Mouse (Mus musculus): ENCODE measurements around the gene Afdn. TPM values are rescaled to one million over a fixed set of nuclear protein-coding genes. Genes with fewer than 3 reads are reported as not detected.

Afdn gene
- polyA plus RNA-seq, 1 experiment from 2014 or later, result 82.9 TPM

DNA sequence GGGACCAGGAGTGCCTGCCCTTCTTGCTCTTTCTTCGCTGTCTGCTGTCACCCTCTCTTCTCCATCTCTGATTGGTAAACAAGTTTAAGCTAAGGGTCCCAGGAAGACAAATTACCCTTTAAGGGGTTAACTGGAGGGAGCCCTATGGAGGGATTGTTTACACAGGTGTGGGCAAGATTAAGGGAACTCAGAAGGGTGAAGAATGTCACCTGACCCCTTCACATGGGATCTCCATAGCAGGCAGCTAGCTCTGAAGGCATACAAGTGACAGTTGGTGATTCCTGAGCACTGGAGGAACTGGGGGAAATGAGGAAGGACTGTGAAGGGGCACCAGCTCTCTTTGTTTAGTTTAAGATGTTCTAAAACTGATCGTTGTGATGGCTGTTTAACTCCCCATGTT lies 18.0 kb upstream of the Afdn start:
- 0 out of 2 replicates have a peak overlapping the region, but pooled peaks have one; percentile 53 for H3K27ac ChIP-seq
- H3K4me1 ChIP-seq, result peaks cover 62% of the 10 kb centered on the region
- H3K27me3 ChIP-seq (ENCODE audit: poor library complexity, severe bottlenecking), result no peaks in the 10 kb centered on the region
- H3K36me3 ChIP-seq (replicated peaks), result no peaks in the 10 kb centered on the region
- no peak for DNase-seq (ENCODE audit: extremely low spot score, low spot score)
- no peaks in the 10 kb centered on the region for H3K9me3 ChIP-seq
- WGBS, result 52% methylated on average over 2 of the region's 2 CpGs
- no peak overlapping the region for H3K4me3 ChIP-seq

DNA sequence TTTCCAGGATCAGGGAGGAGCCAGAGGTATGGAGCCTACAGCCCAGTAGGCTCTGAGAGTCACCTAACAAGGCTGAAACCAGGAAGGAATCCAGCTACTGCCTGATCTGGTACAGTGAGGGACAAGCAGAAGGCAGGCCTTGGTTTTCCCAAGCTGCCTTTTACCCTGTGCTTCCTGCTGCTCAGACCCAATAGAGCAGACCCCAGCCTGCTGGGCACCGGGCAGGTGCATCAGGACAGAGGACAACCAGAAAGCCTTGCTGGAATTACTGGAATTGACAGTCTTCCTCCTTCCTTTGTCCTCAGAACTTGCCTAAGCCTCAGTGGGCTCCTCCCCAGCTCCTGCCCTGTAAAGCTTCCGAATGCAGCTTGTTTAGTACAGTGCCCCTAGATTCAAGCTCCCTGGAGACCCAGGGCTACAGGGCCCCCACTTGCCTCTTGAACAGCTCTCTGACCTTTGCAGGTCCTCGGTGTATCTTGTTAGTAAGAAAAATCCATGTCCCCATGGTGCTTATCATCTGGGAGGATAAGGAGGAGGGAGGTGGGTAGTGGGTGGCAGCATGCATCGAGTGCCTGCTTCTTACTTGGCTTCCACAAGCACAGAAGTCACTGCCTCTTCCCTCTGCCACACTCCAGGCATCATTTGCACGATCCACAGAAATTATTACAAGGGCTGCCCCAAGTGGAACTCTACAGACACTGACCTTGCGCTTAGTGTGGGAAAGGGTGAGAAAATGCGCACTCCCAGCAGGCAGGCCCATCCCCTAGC lies 17.2 kb upstream of the Afdn start:
- no peak for DNase-seq (ENCODE audit: extremely low spot score, low spot score)
- Histone ChIP-seq H3K9me3 (no peaks in the 10 kb centered on the region), H3K27me3 (ENCODE audit: poor library complexity, severe bottlenecking) (no peaks in the 10 kb centered on the region), H3K36me3 (replicated peaks) (no peaks in the 10 kb centered on the region), H3K27ac (peak overlapping the region; percentile 64), H3K4me3 (no peak overlapping the region), H3K4me1 (peaks cover 57% of the 10 kb centered on the region)
- 44% methylated on average over 7 of the region's 7 CpGs for WGBS

DNA sequence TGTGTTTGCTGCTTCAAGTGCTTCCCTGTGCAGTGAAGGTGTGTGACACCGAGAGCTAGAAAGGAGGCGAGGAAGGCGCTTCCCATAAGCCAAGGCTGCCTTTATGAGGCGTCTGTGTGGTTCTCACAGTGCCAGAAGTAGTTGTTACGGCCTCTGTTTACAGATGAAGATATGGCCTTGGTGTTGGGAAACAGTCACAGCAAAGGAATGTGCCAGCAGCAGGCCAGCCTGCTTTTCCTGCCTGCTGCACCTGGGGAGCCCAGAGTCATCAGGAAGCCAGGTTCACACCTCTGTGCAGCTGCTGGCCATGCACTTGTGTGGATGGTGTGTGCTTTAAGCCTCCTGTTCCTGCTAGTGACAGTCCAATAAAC lies 16.6 kb upstream of the Afdn start:
- 52% methylated on average over 5 of the region's 5 CpGs for WGBS
- no peaks in the 10 kb centered on the region for H3K9me3 ChIP-seq

DNA sequence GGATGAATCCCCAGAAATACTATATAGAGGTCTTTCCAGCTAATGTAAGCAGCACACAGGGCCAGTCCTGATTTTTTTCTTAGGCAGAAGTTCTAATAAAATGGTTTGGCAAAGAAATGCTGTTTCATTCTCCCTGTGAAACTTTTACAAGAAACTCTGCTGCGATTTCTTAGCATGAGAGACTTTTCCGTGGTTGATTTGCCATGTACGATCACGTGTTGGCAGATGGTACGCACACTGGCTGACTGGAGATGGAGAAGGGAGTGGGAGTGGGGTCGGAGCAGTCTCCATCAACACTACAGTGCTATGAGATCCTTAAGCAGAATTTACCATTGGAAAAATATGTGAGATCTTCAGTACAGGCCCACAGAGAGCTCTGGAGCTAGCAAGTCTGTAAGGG lies 16.1 kb upstream of the Afdn start:
- DNase-seq (ENCODE audit: extremely low spot score, low spot score), result no peak
- Histone ChIP-seq H3K4me3 (no peak overlapping the region), H3K9me3 (no peaks in the 10 kb centered on the region), H3K27me3 (ENCODE audit: poor library complexity, severe bottlenecking) (no peaks in the 10 kb centered on the region), H3K36me3 (replicated peaks) (no peaks in the 10 kb centered on the region), H3K27ac (no peak overlapping the region), H3K4me1 (peaks cover 50% of the 10 kb centered on the region)
- WGBS, result 91% methylated on average over 6 of the region's 6 CpGs

More for the DNA sequence above, 16.6 kb upstream of the Afdn start:
- peaks cover 51% of the 10 kb centered on the region for H3K4me1 ChIP-seq
- H3K27ac ChIP-seq, result peak overlapping the region; percentile 64; the same call in 1 of the 2 replicates
- no peak overlapping the region for H3K4me3 ChIP-seq
- H3K36me3 ChIP-seq (replicated peaks), result no peaks in the 10 kb centered on the region
- H3K27me3 ChIP-seq (ENCODE audit: poor library complexity, severe bottlenecking), result no peaks in the 10 kb centered on the region
- DNase-seq (ENCODE audit: extremely low spot score, low spot score), result no peak

DNA sequence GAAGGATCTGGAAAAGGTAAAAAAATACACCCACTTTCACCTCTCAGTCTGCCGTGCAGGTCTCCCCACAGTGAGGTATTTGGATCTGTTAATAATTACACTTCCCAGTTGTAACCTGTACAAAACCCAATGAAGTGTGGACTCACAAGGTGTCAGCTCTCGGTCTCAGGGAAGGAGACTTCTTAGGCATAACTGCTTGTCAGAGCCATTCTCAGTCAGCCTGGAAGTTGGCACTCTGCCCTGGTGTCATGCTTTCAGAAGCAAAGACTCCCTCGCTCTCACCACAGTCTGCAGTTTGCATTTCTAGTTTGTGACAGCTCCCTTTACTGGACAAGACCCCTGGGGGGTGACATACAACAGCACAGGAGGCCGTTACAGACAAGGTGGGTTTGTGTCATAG lies 15.5 kb upstream of the Afdn start:
- Histone ChIP-seq H3K27me3 (ENCODE audit: poor library complexity, severe bottlenecking) (no peaks in the 10 kb centered on the region), H3K27ac (no peak overlapping the region), H3K4me1 (peaks cover 50% of the 10 kb centered on the region), H3K9me3 (no peaks in the 10 kb centered on the region), H3K4me3 (no peak overlapping the region), H3K36me3 (replicated peaks) (no peaks in the 10 kb centered on the region)
- WGBS, result 89% methylated on average over 4 of the region's 4 CpGs
- DNase-seq (ENCODE audit: extremely low spot score, low spot score), result no peak

DNA sequence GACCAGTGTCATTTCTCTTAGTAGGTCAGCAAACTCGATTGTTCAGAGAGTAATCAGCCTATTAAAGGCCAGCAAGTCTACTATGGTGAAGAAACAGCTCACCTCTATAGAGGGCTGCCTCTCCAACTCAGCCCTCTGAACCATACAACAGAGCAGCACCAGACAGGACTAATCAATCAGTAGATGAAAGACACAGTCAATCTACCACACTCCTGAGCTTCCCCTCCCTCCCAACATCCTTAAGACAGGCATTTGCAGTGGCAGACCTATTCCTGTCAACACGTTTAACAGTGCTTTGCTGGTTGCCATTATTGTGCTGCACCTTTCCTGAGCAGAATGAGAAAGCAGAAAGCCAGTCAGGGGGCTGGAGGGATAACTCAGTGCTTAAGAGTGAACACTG lies 15.0 kb upstream of the Afdn start:
- H3K9me3 ChIP-seq, result no peaks in the 10 kb centered on the region
- DNase-seq (ENCODE audit: extremely low spot score, low spot score), result peak; percentile 12
- peaks cover 45% of the 10 kb centered on the region for H3K4me1 ChIP-seq
- no peak overlapping the region for H3K4me3 ChIP-seq
- 72% methylated on average over 2 of the region's 2 CpGs for WGBS
- H3K27me3 ChIP-seq (ENCODE audit: poor library complexity, severe bottlenecking), result no peaks in the 10 kb centered on the region
- no peaks in the 10 kb centered on the region for H3K36me3 ChIP-seq (replicated peaks)
- no peak overlapping the region for H3K27ac ChIP-seq

DNA sequence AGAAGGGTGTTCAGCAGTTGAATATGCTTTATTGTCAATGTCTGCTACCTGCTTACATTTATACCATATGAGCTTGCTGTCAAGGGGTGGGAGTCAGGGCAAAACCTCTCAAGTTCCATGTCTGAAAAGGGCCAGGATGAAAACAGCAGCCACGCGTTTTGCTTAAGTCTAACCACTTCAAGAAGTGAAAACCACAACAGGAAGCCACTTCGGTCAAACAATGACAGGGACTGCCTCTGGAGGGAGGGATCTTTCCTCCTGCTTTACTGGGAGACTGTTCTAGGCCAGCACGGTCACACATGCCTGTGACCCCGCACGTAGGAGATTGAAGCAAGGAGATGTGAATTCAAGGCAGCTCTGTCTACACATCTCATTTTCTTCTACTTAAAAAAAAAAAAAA lies 14.0 kb upstream of the Afdn start:
- DNase-seq (ENCODE audit: extremely low spot score, low spot score), result peak; percentile 9
- no peaks in the 10 kb centered on the region for H3K36me3 ChIP-seq (replicated peaks)
- H3K27me3 ChIP-seq (ENCODE audit: poor library complexity, severe bottlenecking), result no peaks in the 10 kb centered on the region
- no peak overlapping the region for H3K4me3 ChIP-seq
- peaks cover 36% of the 10 kb centered on the region for H3K4me1 ChIP-seq
- WGBS, result 74% methylated on average over 6 of the region's 6 CpGs
- H3K27ac ChIP-seq, result no peak overlapping the region
- H3K9me3 ChIP-seq, result no peaks in the 10 kb centered on the region

DNA sequence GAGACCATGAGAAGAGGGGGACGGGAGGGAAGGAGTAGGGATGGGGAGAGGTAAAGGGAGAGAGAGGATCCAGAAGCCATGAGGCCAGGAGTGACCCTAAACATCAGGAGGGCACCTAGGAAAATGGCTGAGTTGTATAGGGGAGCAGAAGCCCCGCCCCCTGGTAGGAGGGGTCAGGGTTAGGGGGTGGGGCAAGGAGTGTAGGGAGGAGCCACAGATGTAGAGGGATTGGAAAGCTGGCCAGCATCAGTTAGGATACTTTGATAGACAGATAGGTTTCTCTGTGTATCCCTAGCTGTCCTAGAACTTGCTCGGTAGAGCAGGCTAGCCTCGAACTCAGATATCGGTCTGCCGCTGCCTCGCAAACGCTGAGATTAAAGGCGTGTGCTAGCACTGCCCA lies 12.7 kb upstream of the Afdn start:
- Histone ChIP-seq H3K27me3 (ENCODE audit: poor library complexity, severe bottlenecking) (no peaks in the 10 kb centered on the region), H3K9me3 (no peaks in the 10 kb centered on the region), H3K4me1 (peaks cover 23% of the 10 kb centered on the region), H3K4me3 (no peak overlapping the region), H3K36me3 (replicated peaks) (no peaks in the 10 kb centered on the region), H3K27ac (no peak overlapping the region)
- peak; percentile 9 for DNase-seq (ENCODE audit: extremely low spot score, low spot score)
- 89% methylated on average over 9 of the region's 9 CpGs for WGBS

DNA sequence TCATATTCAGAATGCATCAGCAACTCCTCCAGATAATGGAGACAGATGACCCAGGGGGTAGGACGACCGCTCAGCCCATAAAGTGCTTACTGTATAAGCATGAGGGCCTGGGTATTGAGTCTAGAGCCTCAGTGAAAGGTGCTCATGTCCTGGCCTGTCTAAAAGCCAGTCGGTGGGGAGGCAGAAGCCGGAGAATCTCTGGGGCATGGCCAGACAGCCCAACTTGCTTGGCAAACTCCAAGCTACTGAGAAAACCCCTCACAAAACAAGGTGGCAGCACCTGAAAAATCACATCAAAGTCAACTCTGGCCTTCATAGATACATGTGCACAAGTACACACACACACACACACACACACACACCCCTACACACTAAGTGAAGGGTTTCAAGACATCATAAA lies 11.3 kb upstream of the Afdn start:
- Histone ChIP-seq H3K4me3 (no peak overlapping the region), H3K9me3 (no peaks in the 10 kb centered on the region), H3K27ac (no peak overlapping the region), H3K36me3 (replicated peaks) (no peaks in the 10 kb centered on the region), H3K4me1 (peaks cover 10% of the 10 kb centered on the region; the same call in 1 of the 2 replicates), H3K27me3 (ENCODE audit: poor library complexity, severe bottlenecking) (no peaks in the 10 kb centered on the region)
- peak; percentile 13 for DNase-seq (ENCODE audit: extremely low spot score, low spot score)
- WGBS, result 95% methylated on average over 4 of the region's 4 CpGs

DNA sequence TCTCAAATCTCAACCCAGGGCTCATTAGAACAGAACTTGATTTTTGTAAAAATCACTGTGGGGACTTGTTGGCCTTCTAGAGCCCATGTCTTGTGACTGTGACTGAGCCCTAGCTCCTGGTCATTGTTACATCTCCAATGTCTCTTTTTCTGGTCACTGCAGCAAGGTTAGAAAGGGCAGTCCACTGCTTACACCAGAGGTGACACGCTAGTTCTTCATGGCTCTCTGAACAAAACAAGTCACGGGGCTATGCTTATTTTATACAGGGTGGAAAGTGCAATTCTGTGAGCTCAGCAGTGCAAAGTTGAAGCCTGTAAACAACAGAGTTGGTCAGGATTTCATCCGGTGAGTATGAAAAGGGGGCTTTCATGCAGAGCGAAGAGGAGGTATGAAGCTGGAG lies 6.4 kb upstream of the Afdn start:
- no peak for DNase-seq (ENCODE audit: extremely low spot score, low spot score)
- Histone ChIP-seq H3K27me3 (ENCODE audit: poor library complexity, severe bottlenecking) (no peaks in the 10 kb centered on the region), H3K36me3 (replicated peaks) (no peaks in the 10 kb centered on the region), H3K4me3 (no peak overlapping the region), H3K4me1 (peaks cover 23% of the 10 kb centered on the region), H3K27ac (no peak overlapping the region), H3K9me3 (no peaks in the 10 kb centered on the region)
- 85% methylated on average over 4 of the region's 4 CpGs for WGBS

DNA sequence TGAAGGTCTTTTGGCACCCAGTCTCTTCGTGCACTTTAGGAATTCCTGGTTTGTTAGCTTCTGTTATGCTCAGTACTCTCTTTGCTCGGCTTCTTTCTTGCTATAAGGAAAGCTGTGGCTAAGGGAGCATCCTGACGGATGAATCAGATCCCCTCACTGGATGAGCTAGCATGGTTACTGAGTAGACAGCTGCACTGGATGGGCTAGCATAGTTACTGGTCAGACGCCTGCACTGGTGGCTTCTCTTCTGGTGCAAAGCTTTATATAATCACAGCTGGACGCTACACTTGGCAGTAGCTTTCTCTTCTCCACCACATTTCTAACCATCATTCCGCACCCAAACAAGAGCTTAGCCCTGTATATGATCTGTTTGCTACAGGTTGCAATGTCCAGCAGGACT lies 5.4 kb upstream of the Afdn start:
- 76% methylated on average over 6 of the region's 6 CpGs for WGBS
- DNase-seq (ENCODE audit: extremely low spot score, low spot score), result no peak
- no peak overlapping the region for H3K27ac ChIP-seq
- H3K4me3 ChIP-seq, result no peak overlapping the region
- no peaks in the 10 kb centered on the region for H3K9me3 ChIP-seq
- H3K4me1 ChIP-seq, result peaks cover 30% of the 10 kb centered on the region
- no peaks in the 10 kb centered on the region for H3K27me3 ChIP-seq (ENCODE audit: poor library complexity, severe bottlenecking)
- no peaks in the 10 kb centered on the region for H3K36me3 ChIP-seq (replicated peaks)

DNA sequence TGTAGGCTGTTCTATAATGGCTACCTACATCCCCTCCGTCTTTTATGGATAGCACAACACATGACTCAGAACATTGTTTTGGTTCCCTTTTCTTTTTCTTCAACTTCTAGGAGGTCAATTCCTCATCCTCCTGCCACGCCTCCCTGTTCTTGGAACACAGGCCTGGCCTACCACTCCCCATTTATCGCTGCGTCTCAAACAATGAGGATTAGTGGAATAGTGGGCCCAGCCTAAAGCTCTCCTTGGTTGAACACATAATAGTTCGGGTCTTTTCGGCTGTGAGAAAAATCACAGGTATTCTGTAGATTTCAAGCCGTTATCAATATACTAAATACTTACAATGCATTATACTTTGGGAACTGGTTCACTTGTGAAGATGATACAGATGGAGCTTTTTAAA lies 1.8 kb upstream of the Afdn start:
- Histone ChIP-seq H3K27ac (peak overlapping the region; percentile 95), H3K4me3 (peak overlapping the region; percentile 98)
- no peak for DNase-seq (ENCODE audit: extremely low spot score, low spot score)

DNA sequence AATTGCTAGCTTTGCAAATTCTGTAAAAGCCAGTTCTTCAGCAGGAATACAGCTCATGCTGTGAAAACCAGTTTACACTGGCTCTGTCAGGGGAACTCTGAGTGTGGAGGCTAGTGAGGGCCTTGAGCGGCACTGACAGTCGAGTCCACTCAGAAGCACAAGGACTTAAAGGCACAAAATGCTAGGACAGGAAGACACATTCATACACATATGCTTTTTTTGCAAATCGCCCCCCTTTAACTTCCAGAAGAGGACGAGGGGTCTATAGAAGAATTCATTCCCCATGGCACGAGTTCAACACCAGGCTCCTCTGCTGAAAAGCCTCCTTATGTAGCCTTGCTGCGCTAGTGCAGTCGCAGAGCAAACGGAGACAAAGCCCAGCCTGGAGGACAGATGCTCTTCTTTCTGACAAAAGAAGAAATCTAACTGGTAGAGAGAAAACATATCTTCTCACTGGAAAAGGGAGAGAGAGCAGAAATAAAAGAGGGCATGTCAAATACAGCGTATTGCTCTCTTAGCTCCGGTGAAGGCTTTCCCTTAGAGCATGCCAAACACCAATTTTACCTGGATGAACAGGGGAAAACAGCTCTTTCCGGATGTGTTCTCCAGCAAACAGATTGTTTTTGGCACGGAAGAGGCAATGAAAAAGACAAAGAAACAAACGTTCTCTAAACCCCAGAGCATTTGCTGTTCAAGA lies 1.0 kb upstream of the Afdn start:
- peak; percentile 37 for DNase-seq (ENCODE audit: extremely low spot score, low spot score)
- 9% methylated on average over 13 of the region's 13 CpGs for WGBS
- H3K27me3 ChIP-seq (ENCODE audit: poor library complexity, severe bottlenecking), result no peaks in the 10 kb centered on the region
- peaks cover 56% of the 10 kb centered on the region for H3K4me1 ChIP-seq
- H3K9me3 ChIP-seq, result no peaks in the 10 kb centered on the region
- no peaks in the 10 kb centered on the region for H3K36me3 ChIP-seq (replicated peaks)
- H3K4me3 ChIP-seq, result peak overlapping the region; percentile 98
- peak overlapping the region; percentile 95 for H3K27ac ChIP-seq

More for the DNA sequence above, 1.8 kb upstream of the Afdn start:
- 31% methylated on average over 7 of the region's 7 CpGs for WGBS
- Histone ChIP-seq H3K9me3 (no peaks in the 10 kb centered on the region), H3K27me3 (ENCODE audit: poor library complexity, severe bottlenecking) (no peaks in the 10 kb centered on the region), H3K36me3 (replicated peaks) (no peaks in the 10 kb centered on the region), H3K4me1 (peaks cover 56% of the 10 kb centered on the region)

Measured in forebrain, embryonic 10.5 days (tissue).